Mouse (Mus musculus) myocyte (in vitro differentiated cells): Measurements from ENCODE around the gene Gpr19. TPM values are rescaled to one million over a fixed set of nuclear protein-coding genes. Genes with fewer than 3 reads are reported as not detected.

Source experiments
- H3K27me3 ChIP-seq: one replicate; pipeline ENCODE4 v1.6.1; 2011; ENCODE audit not compliant: control insufficient read depth, insufficient read depth, insufficient read length
- H3K36me3 ChIP-seq: one replicate; pipeline ENCODE4 v1.6.1; 2011; ENCODE audit not compliant: control insufficient read depth, insufficient read depth
- H3K4me2 ChIP-seq: one replicate; pipeline ENCODE4 v1.6.1; 2011; ENCODE audit warnings: low read depth, control low read depth
- H3K4me3 ChIP-seq: one replicate; pipeline ENCODE4 v1.5.1; 2011; ENCODE audit warnings: mild to moderate bottlenecking, control low read depth, moderate library complexity
- H3K79me2 ChIP-seq: one replicate; pipeline ENCODE4 v1.6.1; 2011; ENCODE audit not compliant: control insufficient read depth, insufficient read depth
- H3ac ChIP-seq: one replicate; pipeline ENCODE4 v1.6.1; 2011; ENCODE audit not compliant: control insufficient read depth, insufficient read length
- CEBPB ChIP-seq: IDR thresholded peaks from 2 replicates; pipeline ENCODE4 v1.6.1; 2011; ENCODE audit warnings: mild to moderate bottlenecking, moderate library complexity; ENCODE audit not compliant: poor library complexity, insufficient read depth, severe bottlenecking
- E2F4 ChIP-seq: IDR thresholded peaks from one replicate; pipeline ENCODE4 v1.6.1; 2011; ENCODE audit warnings: mild to moderate bottlenecking, control low read depth, moderate library complexity; ENCODE audit not compliant: insufficient read depth
- MAX ChIP-seq: IDR thresholded peaks from one replicate; pipeline ENCODE4 v1.6.1; 2011; ENCODE audit warnings: low read depth, mild to moderate bottlenecking, control low read depth
- MYOD1 ChIP-seq, 3 experiments: IDR thresholded peaks; one replicate each; pipeline ENCODE4 v1.6.1; 2011; ENCODE audit warnings: control low read depth in 2 of 3, low read depth in 2 of 3, mild to moderate bottlenecking in 2 of 3, moderate library complexity in 1 of 3; ENCODE audit not compliant: insufficient read length in 2 of 3, control insufficient read depth in 1 of 3
- MYOG ChIP-seq, 3 experiments: IDR thresholded peaks; one replicate each; pipeline ENCODE4 v1.6.1; 2011; ENCODE audit warnings: control low read depth in 2 of 3, low read depth in 2 of 3, mild to moderate bottlenecking in 2 of 3; ENCODE audit not compliant: insufficient read length in 2 of 3, control insufficient read depth in 1 of 3, insufficient read depth in 1 of 3
- POLR2A ChIP-seq: IDR thresholded peaks from one replicate; pipeline ENCODE4 v1.6.1; 2011; ENCODE audit warnings: low read depth, mild to moderate bottlenecking, control low read depth, moderate library complexity; ENCODE audit not compliant: insufficient read length
- POLR2AphosphoS2 ChIP-seq: IDR thresholded peaks from one replicate; pipeline ENCODE4 v1.6.1; 2011; ENCODE audit warnings: low read depth, control low read depth; ENCODE audit not compliant: insufficient read length
- REST ChIP-seq: IDR thresholded peaks from one replicate; pipeline ENCODE4 v1.6.1; 2011; ENCODE audit warnings: mild to moderate bottlenecking, control low read depth, moderate library complexity; ENCODE audit not compliant: insufficient read depth, insufficient read length
- SRF ChIP-seq: IDR thresholded peaks from one replicate; pipeline ENCODE4 v1.6.1; 2011; ENCODE audit warnings: low read depth; ENCODE audit not compliant: control insufficient read depth, insufficient read length
- TCF12 ChIP-seq: IDR thresholded peaks from one replicate; pipeline ENCODE4 v1.6.1; 2011; ENCODE audit warnings: mild to moderate bottlenecking, control low read depth; ENCODE audit not compliant: poor library complexity, insufficient read depth, severe bottlenecking
- TCF3 ChIP-seq: IDR thresholded peaks from one replicate; pipeline ENCODE4 v1.6.1; 2011; ENCODE audit warnings: low read depth, control low read depth; ENCODE audit not compliant: insufficient read length
- USF1 ChIP-seq: IDR thresholded peaks from one replicate; pipeline ENCODE4 v1.6.1; 2011; ENCODE audit warnings: low read depth, mild to moderate bottlenecking, control low read depth, moderate library complexity
- polyA plus RNA-seq: library from polyadenylated mRNA; unstranded; fragments of >200 nt; fragmentation: generic; extraction: Trizol; gene quantifications from one replicate; pipeline ENCODE4 v1.2.1, GENCODE M21; 2012; ENCODE audit warnings: missing spikeins

Gpr19 gene
- polyA plus RNA-seq, 1 experiment, result 2.2 TPM

GRCm38 (mm10) chr6:134914523-134914922, 16.1 kb upstream of the Gpr19 start:
- Histone ChIP-seq H3K4me3 (no peak overlapping the region), H3K36me3 (no peaks in the 10 kb centered on the region), H3K27me3 (no peaks in the 10 kb centered on the region), H3ac (no peak overlapping the region), H3K79me2 (no peaks in the 10 kb centered on the region), H3K4me2 (no peak overlapping the region)
- TF ChIP-seq POLR2AphosphoS2, result no peak
- TF ChIP-seq MYOD1 (IDR thresholded peaks at IDR 0.05; ENCODE audit: control insufficient read depth in 1 of 3, insufficient read length in 2 of 3, low read depth in 2 of 3), result no peak
- TF ChIP-seq MAX, result no peak
- TF ChIP-seq E2F4, result no peak
- no peak for TF ChIP-seq TCF3
- TF ChIP-seq SRF, result no peak
- no peak for TF ChIP-seq USF1
- no peak for TF ChIP-seq CEBPB
- TF ChIP-seq REST, result no peak

- Histone ChIP-seq H3ac (no peak overlapping the region), H3K36me3 (no peaks in the 10 kb centered on the region), H3K4me3 (no peak overlapping the region), H3K4me2 (no peak overlapping the region), H3K79me2 (no peaks in the 10 kb centered on the region), H3K27me3 (no peaks in the 10 kb centered on the region)
- TF ChIP-seq POLR2A (no peak), SRF (no peak), E2F4 (no peak), POLR2AphosphoS2 (no peak), USF1 (no peak), MYOG (IDR thresholded peaks at IDR 0.05; ENCODE audit: control insufficient read depth in 1 of 3, insufficient read depth in 1 of 3, insufficient read length in 2 of 3, low read depth in 2 of 3) (no peak), MAX (no peak), TCF12 (no peak), TCF3 (no peak), CEBPB (no peak), REST (no peak), MYOD1 (IDR thresholded peaks at IDR 0.05; ENCODE audit: control insufficient read depth in 1 of 3, insufficient read length in 2 of 3, low read depth in 2 of 3) (no peak)
Observed at GRCm38 (mm10) chr6:134905811-134906210, 7.4 kb upstream of the Gpr19 start.

GRCm38 (mm10) chr6:134903891-134904884, 5.8 kb upstream of the Gpr19 start:
- H3K27me3 ChIP-seq, result no peaks in the 10 kb centered on the region
- no peaks in the 10 kb centered on the region for H3K79me2 ChIP-seq
- TF ChIP-seq E2F4, result no peak
- TF ChIP-seq MAX, result no peak
- no peak for TF ChIP-seq USF1
- no peak for TF ChIP-seq MYOG (IDR thresholded peaks at IDR 0.05; ENCODE audit: control insufficient read depth in 1 of 3, insufficient read depth in 1 of 3, insufficient read length in 2 of 3, low read depth in 2 of 3)
- no peak for TF ChIP-seq SRF
- TF ChIP-seq POLR2AphosphoS2, result no peak
- no peak for TF ChIP-seq REST
- no peak for TF ChIP-seq TCF3
- no peak for TF ChIP-seq MYOD1 (IDR thresholded peaks at IDR 0.05; ENCODE audit: control insufficient read depth in 1 of 3, insufficient read length in 2 of 3, low read depth in 2 of 3)
- no peak for TF ChIP-seq POLR2A
- TF ChIP-seq TCF12, result no peak
- TF ChIP-seq CEBPB, result no peak
- H3K4me3 ChIP-seq, result no peak overlapping the region
- H3K4me2 ChIP-seq, result no peak overlapping the region
- no peaks in the 10 kb centered on the region for H3K36me3 ChIP-seq
- no peak overlapping the region for H3ac ChIP-seq

- no peak overlapping the region for H3K4me2 ChIP-seq
- TF ChIP-seq USF1 (peak; percentile 3), POLR2A (no peak)
- H3K27me3 ChIP-seq, result no peaks in the 10 kb centered on the region
- no peak overlapping the region for H3K4me3 ChIP-seq
- H3K79me2 ChIP-seq, result no peaks in the 10 kb centered on the region
- H3ac ChIP-seq, result no peak overlapping the region
- no peaks in the 10 kb centered on the region for H3K36me3 ChIP-seq
Observed at GRCm38 (mm10) chr6:134903368-134903767, 5.0 kb upstream of the Gpr19 start.

GRCm38 (mm10) chr6:134897443-134898094, 809 bp downstream of the Gpr19 start:
- TF ChIP-seq POLR2A (peak; percentile 57), USF1 (no peak), POLR2AphosphoS2 (peak; percentile 74)
- no peaks in the 10 kb centered on the region for H3K27me3 ChIP-seq
- H3K4me3 ChIP-seq, result peak overlapping the region; percentile 90
- H3K4me2 ChIP-seq, result peak overlapping the region; percentile 94
- H3K79me2 ChIP-seq, result no peaks in the 10 kb centered on the region
- peak overlapping the region; percentile 40 for H3ac ChIP-seq
- H3K36me3 ChIP-seq, result no peaks in the 10 kb centered on the region
